Mouse (Mus musculus): ENCODE data around the gene Defb21. TPM values are rescaled to one million over a fixed set of nuclear protein-coding genes. Genes with fewer than 3 reads are reported as not detected.

The Defb21 gene
- polyA plus RNA-seq (2014; fragmentation: Nextera tagmentation; extraction: Ambion mirVana): not detected in 2 replicates

DNA sequence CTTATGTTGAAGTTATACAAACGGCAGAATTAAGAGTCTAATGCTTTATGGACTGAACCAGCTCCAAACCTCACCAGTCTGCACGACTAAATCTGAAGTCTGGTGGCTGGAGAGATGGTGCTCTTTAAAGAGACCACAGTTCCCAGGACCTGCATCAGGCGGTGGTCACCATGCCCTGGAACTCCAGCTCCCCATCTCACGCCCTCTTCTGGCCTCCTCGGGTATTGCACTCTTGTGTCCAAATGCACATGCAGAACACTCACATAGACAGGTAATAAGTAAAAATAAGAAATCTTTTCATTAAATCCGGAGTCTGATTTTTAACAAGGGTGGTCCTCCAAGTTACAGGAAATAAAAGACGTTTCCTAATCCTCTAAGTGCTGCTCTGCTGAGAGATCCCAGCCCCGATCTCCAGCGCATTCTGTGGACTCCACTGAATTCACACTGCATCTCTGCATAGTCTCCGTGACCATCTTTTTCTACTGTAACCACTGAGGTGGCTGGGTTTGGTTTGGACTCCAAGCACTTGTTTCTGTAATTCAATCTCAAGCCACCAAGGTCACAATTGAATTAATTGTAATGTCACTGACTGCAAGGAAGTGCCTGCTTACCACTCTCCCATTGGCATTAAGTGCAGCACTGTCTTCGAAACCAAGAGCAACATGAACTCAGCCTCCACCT, at the start of gene Defb21:
Gene Defb21, plus strand, starts transcription at position 631 of the 681 bp plus-strand sequence.
- H3K9ac ChIP-seq (ENCODE audit: low read length): no peak within 1 kb of the TSS
- no peak within 1 kb of the TSS for H3K4me3 ChIP-seq (ENCODE audit: low read depth, low read length)
- H3K27ac ChIP-seq (replicated peaks; ENCODE audit: low read depth, low read length): no peak within 1 kb of the TSS
- ATAC-seq (ENCODE audit: insufficient number of reproducible peaks, low FRiP score, low TSS enrichment, low read depth) (no peak), DNase-seq (ENCODE audit: low spot score) (peak; percentile 40)
- H3K4me1 ChIP-seq (ENCODE audit: control insufficient read depth, insufficient read depth, low read length): no peaks in the 10 kb centered on the region
- H3K9me3 ChIP-seq (ENCODE audit: control insufficient read depth, low read length): no peaks in the 10 kb centered on the region
- no peak within 1 kb of the TSS for H3K4me2 ChIP-seq (ENCODE audit: low read depth, severe bottlenecking)
- H3K36me3 ChIP-seq (ENCODE audit: control insufficient read depth, insufficient read depth, low read length): no peaks in the 10 kb centered on the region
- H3K27me3 ChIP-seq (ENCODE audit: control insufficient read depth, insufficient read depth, low read length): no peaks in the 10 kb centered on the region
- WGBS: 62% methylated on average over 11 of the region's 11 CpGs

DNA sequence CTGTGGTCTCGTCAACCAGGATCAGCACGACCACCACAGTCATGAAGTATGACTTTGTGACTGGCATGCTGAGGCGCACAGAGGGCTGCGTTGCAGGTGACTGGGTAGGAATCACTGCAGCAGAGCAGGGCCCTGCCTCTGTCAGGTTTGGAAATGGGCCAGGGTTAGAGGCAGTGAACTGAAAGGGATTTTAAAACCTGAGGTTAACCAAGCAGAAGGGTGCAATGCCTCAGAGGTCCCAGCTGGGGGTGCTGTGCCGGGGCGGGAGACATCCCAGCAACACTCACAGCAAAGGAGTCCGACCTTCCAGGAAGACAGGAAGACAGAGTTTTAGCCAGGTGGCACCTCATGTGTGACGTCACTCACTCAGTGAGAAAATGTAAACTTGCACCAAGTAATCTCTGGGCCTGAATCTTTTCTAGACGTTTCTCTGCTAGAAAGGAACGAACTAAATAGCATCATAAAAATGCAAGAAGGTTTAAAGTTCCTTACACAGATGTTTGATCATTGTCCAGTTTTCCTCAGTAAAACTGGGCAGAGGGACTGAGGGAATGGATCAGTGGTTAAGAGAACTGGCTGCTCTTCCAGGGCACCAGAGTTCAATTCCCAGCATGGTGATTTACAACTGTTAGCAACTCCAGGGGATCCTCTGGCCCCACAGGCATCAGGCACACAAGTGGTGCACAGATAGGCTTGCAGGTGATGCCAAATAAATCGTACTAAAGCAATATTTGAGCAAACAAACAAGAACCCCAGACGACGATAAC, 32.4 kb upstream of the Defb21 start, which contains the start of gene Defb29:
Gene Defb29, minus strand, starts transcription at position 155 of the 767 bp plus-strand sequence.
- no peaks in the 10 kb centered on the region for H3K9me3 ChIP-seq (ENCODE audit: control insufficient read depth, low read length)
- ATAC-seq (ENCODE audit: insufficient number of reproducible peaks, low FRiP score, low TSS enrichment, low read depth): no peak
- no peak within 1 kb of the TSS for H3K4me3 ChIP-seq (ENCODE audit: low read depth, low read length)
- no peak within 1 kb of the TSS for H3K27ac ChIP-seq (replicated peaks; ENCODE audit: low read depth, low read length)
- WGBS: 59% methylated on average over 13 of the region's 13 CpGs
- no peak within 1 kb of the TSS for H3K4me2 ChIP-seq (ENCODE audit: low read depth, severe bottlenecking)
- no peaks in the 10 kb centered on the region for H3K36me3 ChIP-seq (ENCODE audit: control insufficient read depth, insufficient read depth, low read length)
- H3K27me3 ChIP-seq (ENCODE audit: control insufficient read depth, insufficient read depth, low read length): no peaks in the 10 kb centered on the region
- no peaks in the 10 kb centered on the region for H3K4me1 ChIP-seq (ENCODE audit: control insufficient read depth, insufficient read depth, low read length)
- DNase-seq (ENCODE audit: low spot score): no peak
- H3K9ac ChIP-seq (ENCODE audit: low read length): no peak within 1 kb of the TSS

DNA sequence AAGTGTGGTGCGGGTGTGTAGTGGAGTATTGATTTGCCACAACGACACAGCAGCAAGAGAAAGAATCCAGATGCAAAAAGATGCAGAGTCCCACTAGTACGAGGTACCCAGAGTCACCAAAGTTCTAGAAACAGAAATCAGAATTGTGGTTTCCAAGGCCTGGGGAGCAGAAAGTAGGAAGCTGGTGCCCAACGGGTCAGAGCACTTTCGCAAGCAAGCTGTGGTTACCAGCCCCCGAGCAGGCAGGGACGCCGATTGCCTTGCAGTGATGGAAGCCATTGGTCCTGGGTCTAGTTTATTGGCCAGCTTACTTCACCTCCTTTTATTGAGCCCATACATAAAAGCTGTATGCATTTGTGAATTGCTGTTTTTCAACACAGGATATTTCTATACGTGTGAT, 30.6 kb upstream of the Defb21 start:
- H3K27me3 ChIP-seq (ENCODE audit: control insufficient read depth, insufficient read depth, low read length): no peaks in the 10 kb centered on the region
- no peak for DNase-seq (ENCODE audit: low spot score)
- H3K9me3 ChIP-seq (ENCODE audit: control insufficient read depth, low read length): no peaks in the 10 kb centered on the region
- H3K4me2 ChIP-seq (ENCODE audit: low read depth, severe bottlenecking): no peak overlapping the region
- H3K9ac ChIP-seq (ENCODE audit: low read length): no peak overlapping the region
- no peaks in the 10 kb centered on the region for H3K4me1 ChIP-seq (ENCODE audit: control insufficient read depth, insufficient read depth, low read length)
- no peak overlapping the region for H3K27ac ChIP-seq (replicated peaks; ENCODE audit: low read depth, low read length)
- no peak for ATAC-seq (ENCODE audit: insufficient number of reproducible peaks, low FRiP score, low TSS enrichment, low read depth)
- H3K4me3 ChIP-seq (ENCODE audit: low read depth, low read length): no peak overlapping the region
- H3K36me3 ChIP-seq (ENCODE audit: control insufficient read depth, insufficient read depth, low read length): no peaks in the 10 kb centered on the region
- 86% methylated on average over 9 of the region's 9 CpGs for WGBS

DNA sequence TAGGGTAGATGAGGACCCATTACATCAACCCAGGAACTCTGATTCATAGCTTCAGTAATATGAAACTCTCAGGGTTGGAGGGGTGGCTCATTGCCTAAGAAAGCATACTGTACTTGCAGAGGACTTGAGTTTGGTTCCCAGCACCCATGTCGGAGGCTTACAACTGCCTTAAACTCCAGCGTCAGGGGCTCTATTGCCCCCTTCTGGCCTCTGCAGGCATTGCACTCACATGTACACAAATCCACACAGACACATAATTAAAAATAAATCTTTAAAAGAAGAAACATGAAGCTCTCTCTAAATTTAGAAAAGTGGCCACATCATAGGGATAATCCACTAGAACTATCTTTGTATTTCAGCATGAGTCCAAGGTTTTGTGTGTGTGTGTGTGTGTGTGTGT, 29.6 kb upstream of the Defb21 start:
- Histone ChIP-seq H3K4me1 (ENCODE audit: control insufficient read depth, insufficient read depth, low read length) (no peaks in the 10 kb centered on the region), H3K4me2 (ENCODE audit: low read depth, severe bottlenecking) (no peak overlapping the region), H3K27ac (replicated peaks; ENCODE audit: low read depth, low read length) (no peak overlapping the region), H3K4me3 (ENCODE audit: low read depth, low read length) (no peak overlapping the region), H3K9me3 (ENCODE audit: control insufficient read depth, low read length) (no peaks in the 10 kb centered on the region), H3K36me3 (ENCODE audit: control insufficient read depth, insufficient read depth, low read length) (no peaks in the 10 kb centered on the region), H3K9ac (ENCODE audit: low read length) (no peak overlapping the region), H3K27me3 (ENCODE audit: control insufficient read depth, insufficient read depth, low read length) (no peaks in the 10 kb centered on the region)
- whole genome bisulfite sequencing: 75% methylated on average over 2 of the region's 2 CpGs
- ATAC-seq (ENCODE audit: insufficient number of reproducible peaks, low FRiP score, low TSS enrichment, low read depth) (no peak), DNase-seq (ENCODE audit: low spot score) (no peak)

DNA sequence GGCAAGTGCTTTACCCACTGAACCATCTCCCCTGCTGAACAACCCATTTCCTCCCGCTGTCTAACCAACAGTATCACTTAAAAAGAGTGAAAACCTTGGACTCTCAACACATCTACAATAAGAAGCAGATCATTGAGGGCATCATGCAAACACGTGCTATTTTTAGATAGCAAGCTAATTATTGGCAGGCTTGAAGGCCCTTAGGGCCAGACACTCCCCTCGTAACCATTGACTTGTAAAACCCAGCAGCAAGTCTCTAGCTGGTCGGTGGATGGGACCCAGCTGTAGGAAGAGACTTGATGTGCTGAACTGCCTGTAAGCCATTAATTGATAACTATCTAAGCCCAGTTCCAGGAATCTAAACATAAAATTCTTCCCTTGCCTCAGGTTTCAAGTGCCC, 29.1 kb upstream of the Defb21 start:
- H3K36me3 ChIP-seq (ENCODE audit: control insufficient read depth, insufficient read depth, low read length): no peaks in the 10 kb centered on the region
- no peaks in the 10 kb centered on the region for H3K4me1 ChIP-seq (ENCODE audit: control insufficient read depth, insufficient read depth, low read length)
- H3K9ac ChIP-seq (ENCODE audit: low read length): no peak overlapping the region
- no peak for ATAC-seq (ENCODE audit: insufficient number of reproducible peaks, low FRiP score, low TSS enrichment, low read depth)
- DNase-seq (ENCODE audit: low spot score): no peak
- no peaks in the 10 kb centered on the region for H3K27me3 ChIP-seq (ENCODE audit: control insufficient read depth, insufficient read depth, low read length)
- no peak overlapping the region for H3K27ac ChIP-seq (replicated peaks; ENCODE audit: low read depth, low read length)
- WGBS: 66% methylated on average over 4 of the region's 4 CpGs
- H3K9me3 ChIP-seq (ENCODE audit: control insufficient read depth, low read length): no peaks in the 10 kb centered on the region
- no peak overlapping the region for H3K4me2 ChIP-seq (ENCODE audit: low read depth, severe bottlenecking)
- H3K4me3 ChIP-seq (ENCODE audit: low read depth, low read length): no peak overlapping the region

DNA sequence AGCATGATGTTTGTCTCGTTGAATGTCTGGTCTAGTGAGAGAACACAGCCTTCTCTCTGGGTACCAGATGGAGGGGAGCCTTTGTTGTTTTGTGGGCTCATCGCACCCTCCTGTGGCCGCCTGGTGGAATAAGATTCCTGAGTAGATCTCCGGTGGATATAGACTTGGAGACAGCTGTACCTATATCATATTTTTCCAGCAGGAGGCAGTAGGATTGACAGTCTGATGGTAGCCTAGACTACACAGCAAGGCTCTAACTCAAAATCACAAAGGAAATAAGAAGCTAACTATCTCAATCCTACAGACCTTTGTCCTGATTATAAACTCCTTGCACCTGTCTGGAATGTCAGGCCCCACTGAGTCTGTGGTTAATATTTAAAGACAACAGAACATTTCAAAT, 27.9 kb upstream of the Defb21 start:
- Histone ChIP-seq H3K4me1 (ENCODE audit: control insufficient read depth, insufficient read depth, low read length) (no peaks in the 10 kb centered on the region), H3K4me3 (ENCODE audit: low read depth, low read length) (no peak overlapping the region), H3K36me3 (ENCODE audit: control insufficient read depth, insufficient read depth, low read length) (no peaks in the 10 kb centered on the region), H3K9me3 (ENCODE audit: control insufficient read depth, low read length) (no peaks in the 10 kb centered on the region), H3K27ac (replicated peaks; ENCODE audit: low read depth, low read length) (no peak overlapping the region), H3K4me2 (ENCODE audit: low read depth, severe bottlenecking) (no peak overlapping the region), H3K27me3 (ENCODE audit: control insufficient read depth, insufficient read depth, low read length) (no peaks in the 10 kb centered on the region), H3K9ac (ENCODE audit: low read length) (no peak overlapping the region)
- peak; percentile 48 for DNase-seq (ENCODE audit: low spot score)
- ATAC-seq (ENCODE audit: insufficient number of reproducible peaks, low FRiP score, low TSS enrichment, low read depth): no peak
- WGBS: 20% methylated on average over 4 of the region's 4 CpGs

DNA sequence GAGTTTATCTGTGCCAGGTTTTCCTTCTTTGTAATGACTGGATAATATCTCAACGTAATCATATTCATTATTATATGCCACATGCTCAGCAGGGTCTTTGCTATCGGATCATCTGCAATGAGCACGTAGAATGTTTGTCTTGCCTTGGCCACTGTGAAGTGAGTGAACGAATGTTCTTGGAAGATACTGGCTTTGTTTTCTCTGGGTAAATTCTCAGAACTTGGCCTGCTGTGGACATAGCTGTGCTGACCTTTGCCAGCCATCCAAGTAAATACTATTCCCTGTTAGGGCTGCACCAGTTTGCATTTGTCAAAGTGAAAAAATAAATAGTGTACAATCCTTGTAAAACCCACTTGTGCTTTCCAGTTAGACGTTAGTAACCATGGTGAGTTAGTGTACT, 24.4 kb upstream of the Defb21 start:
- H3K9ac ChIP-seq (ENCODE audit: low read length): no peak overlapping the region
- H3K27me3 ChIP-seq (ENCODE audit: control insufficient read depth, insufficient read depth, low read length): no peaks in the 10 kb centered on the region
- no peak overlapping the region for H3K27ac ChIP-seq (replicated peaks; ENCODE audit: low read depth, low read length)
- H3K36me3 ChIP-seq (ENCODE audit: control insufficient read depth, insufficient read depth, low read length): no peaks in the 10 kb centered on the region
- no peaks in the 10 kb centered on the region for H3K9me3 ChIP-seq (ENCODE audit: control insufficient read depth, low read length)
- ATAC-seq (ENCODE audit: insufficient number of reproducible peaks, low FRiP score, low TSS enrichment, low read depth): no peak
- H3K4me1 ChIP-seq (ENCODE audit: control insufficient read depth, insufficient read depth, low read length): no peaks in the 10 kb centered on the region
- DNase-seq (ENCODE audit: low spot score): no peak
- WGBS: 82% methylated on average over 5 of the region's 5 CpGs
- no peak overlapping the region for H3K4me3 ChIP-seq (ENCODE audit: low read depth, low read length)
- no peak overlapping the region for H3K4me2 ChIP-seq (ENCODE audit: low read depth, severe bottlenecking)

DNA sequence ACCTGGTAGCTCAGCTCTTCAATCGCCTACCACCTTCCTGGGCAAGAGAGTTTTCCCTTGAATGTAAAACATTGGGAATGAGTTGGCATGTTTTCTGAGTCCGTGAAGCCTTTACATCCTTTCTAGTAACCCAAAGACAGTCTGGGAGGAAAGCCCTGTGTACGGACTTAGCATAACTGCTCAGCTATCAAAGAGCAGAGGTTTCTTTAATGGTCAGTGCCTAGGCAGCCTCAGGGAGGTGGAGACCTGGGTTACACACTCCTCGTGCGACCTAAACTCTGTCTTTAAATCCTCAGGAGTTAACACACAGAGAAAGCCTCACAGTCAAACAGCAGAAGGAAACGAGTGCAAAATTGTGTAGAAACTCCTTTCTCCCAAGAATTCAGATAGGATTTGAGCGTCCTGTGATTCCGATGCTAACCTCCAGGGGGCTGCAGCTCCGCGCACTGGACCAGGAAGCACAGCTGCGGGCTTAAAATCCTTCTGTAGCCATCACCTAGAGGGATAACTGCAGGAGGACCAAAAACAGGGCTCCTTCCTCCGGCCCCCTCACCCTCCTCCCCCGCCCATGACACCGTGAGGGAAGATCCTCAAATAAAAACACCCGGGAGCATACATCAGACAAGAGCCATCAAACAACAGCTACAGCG, 18.6 kb upstream of the Defb21 start:
- H3K27ac ChIP-seq (replicated peaks; ENCODE audit: low read depth, low read length): no peak overlapping the region
- no peaks in the 10 kb centered on the region for H3K27me3 ChIP-seq (ENCODE audit: control insufficient read depth, insufficient read depth, low read length)
- H3K4me1 ChIP-seq (ENCODE audit: control insufficient read depth, insufficient read depth, low read length): no peaks in the 10 kb centered on the region
- H3K9ac ChIP-seq (ENCODE audit: low read length): no peak overlapping the region
- peak overlapping the region; percentile 29; the same call in 1 of the 2 replicates for H3K4me2 ChIP-seq (ENCODE audit: low read depth, severe bottlenecking)
- 14% methylated on average over 16 of the region's 16 CpGs for WGBS
- no peaks in the 10 kb centered on the region for H3K36me3 ChIP-seq (ENCODE audit: control insufficient read depth, insufficient read depth, low read length)
- no peak overlapping the region for H3K4me3 ChIP-seq (ENCODE audit: low read depth, low read length)
- H3K9me3 ChIP-seq (ENCODE audit: control insufficient read depth, low read length): no peaks in the 10 kb centered on the region
- ATAC-seq (ENCODE audit: insufficient number of reproducible peaks, low FRiP score, low TSS enrichment, low read depth) (no peak), DNase-seq (ENCODE audit: low spot score) (peak; percentile 83)
